Mouse (Mus musculus): ENCODE results near the gene Hand2. TPM values are rescaled to one million over a fixed set of nuclear protein-coding genes. Genes with fewer than 3 reads are reported as not detected.

Gene Hand2
- polyA plus RNA-seq, 1 experiment from 2014 or later = 12.0 TPM

DNA sequence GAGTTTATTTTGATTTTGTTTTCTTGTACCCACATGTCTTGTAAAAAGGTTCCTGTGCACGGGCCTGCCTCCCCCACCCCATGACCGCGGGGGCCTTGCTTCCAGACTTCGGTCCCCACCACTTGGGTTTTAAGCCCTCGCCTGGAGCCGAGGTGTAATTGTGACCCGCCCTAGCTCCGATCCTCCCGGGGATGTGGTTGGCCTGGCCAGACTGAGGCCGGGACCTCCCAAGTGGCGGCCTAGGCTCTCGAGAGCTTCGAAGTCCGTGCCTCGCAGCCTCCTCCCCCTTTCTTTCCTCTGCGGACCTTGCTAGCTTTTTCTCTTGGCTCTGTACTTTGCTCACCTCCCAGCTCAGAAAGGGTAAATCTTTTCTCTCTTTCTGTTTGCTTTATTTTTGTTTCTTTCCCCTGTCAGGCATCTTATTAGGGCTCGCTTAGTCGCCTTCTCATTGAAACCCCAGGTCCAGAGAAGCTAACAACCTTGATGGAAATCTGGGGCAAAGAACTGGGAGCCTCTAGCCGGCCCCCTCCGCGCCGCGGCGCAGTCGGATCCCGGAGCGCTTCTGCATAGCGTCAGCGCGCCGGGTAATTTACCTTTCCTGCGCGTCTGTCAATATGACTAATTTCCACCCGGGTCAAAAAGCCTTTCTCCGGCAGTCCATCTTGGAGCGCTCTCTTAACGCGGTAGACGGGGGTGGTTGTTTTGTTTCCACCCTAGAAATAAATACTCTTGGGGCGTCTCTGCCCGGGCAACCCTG, 13.2 kb downstream of the Hand2 start:
- Histone ChIP-seq H3K27ac (replicated peaks) (peak overlapping the region; percentile 99), H3K4me3 (peak overlapping the region; percentile 69), H3K9me3 (no peaks in the 10 kb centered on the region), H3K36me3 (peaks cover 2% of the 10 kb centered on the region; the same call in 1 of the 2 replicates), H3K9ac (peak overlapping the region; percentile 96), H3K4me1 (peaks cover 46% of the 10 kb centered on the region), H3K27me3 (replicated peaks) (no peaks in the 10 kb centered on the region), H3K4me2 (peak overlapping the region; percentile 92)
- no peak for ATAC-seq (ENCODE audit: extremely low read depth, insufficient number of reproducible peaks, low FRiP score, low TSS enrichment)
- WGBS = under 1% methylated on average over 41 of the region's 41 CpGs

DNA sequence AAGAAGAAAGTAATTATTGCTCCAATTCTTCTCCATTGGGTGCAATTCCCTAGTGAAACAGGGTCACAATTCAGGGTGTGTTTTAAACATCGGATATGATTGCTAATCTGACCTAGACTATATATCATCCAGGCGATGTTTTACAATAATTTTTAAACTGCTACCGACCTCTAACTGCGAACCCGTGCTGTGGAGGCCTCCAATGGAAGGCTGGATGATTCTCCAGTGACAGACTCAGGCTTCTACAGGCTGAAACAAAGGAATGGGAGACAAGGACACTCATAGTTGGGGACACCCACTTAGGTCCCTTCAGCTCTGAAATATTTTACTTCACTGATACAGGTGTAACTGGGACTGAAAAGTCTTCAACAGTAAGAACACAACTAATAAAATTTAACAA, 13.9 kb downstream of the Hand2 start:
- Histone ChIP-seq H3K4me3 (peak overlapping the region; percentile 69), H3K9ac (peak overlapping the region; percentile 96), H3K27me3 (replicated peaks) (no peaks in the 10 kb centered on the region), H3K4me2 (peak overlapping the region; percentile 92), H3K9me3 (no peaks in the 10 kb centered on the region), H3K36me3 (peaks cover 5% of the 10 kb centered on the region; the same call in 1 of the 2 replicates), H3K4me1 (peaks cover 46% of the 10 kb centered on the region), H3K27ac (replicated peaks) (peak overlapping the region; percentile 99)
- WGBS = 5% methylated on average over 5 of the region's 5 CpGs
- no peak for ATAC-seq (ENCODE audit: extremely low read depth, insufficient number of reproducible peaks, low FRiP score, low TSS enrichment)

DNA sequence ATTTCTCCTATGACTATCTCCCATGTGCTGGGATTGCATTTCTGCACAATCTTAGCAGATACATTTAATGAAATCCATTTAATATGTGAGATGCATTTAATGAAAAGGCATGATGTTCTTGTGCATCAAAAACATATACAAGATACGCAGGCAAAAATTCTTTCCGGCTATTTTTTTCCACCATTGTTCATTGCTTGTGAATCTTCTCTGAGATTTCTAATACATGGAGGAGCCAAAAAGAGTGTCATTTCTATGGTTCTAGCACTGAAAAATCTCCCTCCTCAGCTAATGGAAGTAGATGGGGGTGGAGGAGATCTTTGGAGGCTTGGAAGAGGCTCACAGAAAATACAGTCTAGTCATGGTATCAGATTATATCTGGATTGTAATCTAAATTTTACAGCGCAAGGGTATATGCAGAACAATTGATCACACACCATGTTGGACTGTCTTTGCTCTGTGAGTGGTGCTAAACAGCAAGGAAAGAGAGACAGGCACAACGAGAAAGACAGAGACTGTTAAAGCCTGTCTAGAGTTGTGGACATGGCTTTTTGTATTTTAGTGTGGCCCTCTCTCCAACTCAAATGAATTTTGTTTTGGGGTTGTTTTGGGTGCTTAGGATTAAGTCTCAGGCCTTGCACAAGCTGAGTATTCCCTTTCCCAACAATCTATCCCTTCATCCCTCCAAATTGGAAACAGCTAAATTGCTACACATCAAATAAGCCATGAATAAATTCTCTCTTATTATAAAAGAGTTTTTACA, 16.7 kb downstream of the Hand2 start:
- peak overlapping the region; percentile 92 for H3K4me2 ChIP-seq
- peaks cover 5% of the 10 kb centered on the region; the same call in 1 of the 2 replicates for H3K36me3 ChIP-seq
- H3K9me3 ChIP-seq = no peaks in the 10 kb centered on the region
- WGBS = 67% methylated on average over 4 of the region's 4 CpGs
- no peak for ATAC-seq (ENCODE audit: extremely low read depth, insufficient number of reproducible peaks, low FRiP score, low TSS enrichment)
- H3K27me3 ChIP-seq (replicated peaks) = no peaks in the 10 kb centered on the region; the same call in 1 of the 2 replicates
- H3K4me1 ChIP-seq = peaks cover 64% of the 10 kb centered on the region
- no peak overlapping the region for H3K4me3 ChIP-seq
- no peak overlapping the region for H3K27ac ChIP-seq (replicated peaks)
- no peak overlapping the region; the same call in 1 of the 2 replicates for H3K9ac ChIP-seq

DNA sequence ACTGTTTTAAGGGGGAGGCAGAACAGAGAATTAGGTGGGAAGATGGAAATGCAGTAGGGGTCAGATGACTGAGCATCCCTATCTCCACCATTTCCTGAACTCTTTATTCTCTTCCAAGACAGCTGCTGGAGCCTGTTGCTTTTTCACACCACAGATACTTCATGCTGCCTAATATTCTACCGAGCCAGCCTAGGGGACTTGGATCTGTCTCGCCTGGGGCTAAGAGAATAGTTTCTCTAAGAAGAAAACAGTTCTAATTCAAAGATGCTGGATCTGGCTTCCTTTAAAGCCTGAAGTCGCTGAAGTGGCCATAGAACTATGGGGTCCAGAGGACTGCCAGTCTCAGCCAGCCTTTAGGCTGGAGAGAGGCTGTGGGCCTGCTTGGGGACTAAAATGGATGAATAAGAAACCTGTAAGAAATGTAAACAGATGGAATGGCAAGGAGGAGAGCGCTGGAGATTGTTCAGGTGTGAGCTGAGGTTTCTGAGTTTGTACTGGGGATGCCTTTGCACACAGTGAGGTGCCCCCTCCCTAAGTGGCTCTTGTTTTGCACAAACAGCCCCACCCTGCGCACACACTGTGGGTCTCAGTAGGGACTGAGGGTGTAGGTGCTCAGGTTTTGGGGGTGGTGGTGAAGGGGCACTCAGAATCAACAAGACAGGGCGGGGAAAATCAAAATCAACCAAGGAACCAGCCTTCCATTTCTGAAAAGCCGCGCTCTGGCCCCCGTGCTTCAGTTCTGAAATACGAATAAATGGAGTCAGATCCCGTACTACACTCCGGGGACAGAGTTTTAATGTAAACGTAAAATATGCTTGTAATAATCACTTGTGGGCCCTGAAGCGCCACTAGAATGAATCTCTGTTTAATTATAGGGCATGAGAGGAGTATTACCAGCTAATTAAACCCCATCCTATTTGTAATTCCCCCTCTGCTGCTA, 19.2 kb downstream of the Hand2 start:
- H3K27me3 ChIP-seq (replicated peaks) = no peaks in the 10 kb centered on the region; the same call in 1 of the 2 replicates
- peak overlapping the region; percentile 77 for H3K4me2 ChIP-seq
- peaks cover 86% of the 10 kb centered on the region for H3K4me1 ChIP-seq
- peaks cover 10% of the 10 kb centered on the region; the same call in 1 of the 2 replicates for H3K36me3 ChIP-seq
- H3K9ac ChIP-seq = peak overlapping the region; percentile 88
- no peaks in the 10 kb centered on the region for H3K9me3 ChIP-seq
- no peak for ATAC-seq (ENCODE audit: extremely low read depth, insufficient number of reproducible peaks, low FRiP score, low TSS enrichment)
- H3K4me3 ChIP-seq = peak overlapping the region; percentile 61
- H3K27ac ChIP-seq (replicated peaks) = peak overlapping the region; percentile 84
- 43% methylated on average over 14 of the region's 14 CpGs for WGBS

DNA sequence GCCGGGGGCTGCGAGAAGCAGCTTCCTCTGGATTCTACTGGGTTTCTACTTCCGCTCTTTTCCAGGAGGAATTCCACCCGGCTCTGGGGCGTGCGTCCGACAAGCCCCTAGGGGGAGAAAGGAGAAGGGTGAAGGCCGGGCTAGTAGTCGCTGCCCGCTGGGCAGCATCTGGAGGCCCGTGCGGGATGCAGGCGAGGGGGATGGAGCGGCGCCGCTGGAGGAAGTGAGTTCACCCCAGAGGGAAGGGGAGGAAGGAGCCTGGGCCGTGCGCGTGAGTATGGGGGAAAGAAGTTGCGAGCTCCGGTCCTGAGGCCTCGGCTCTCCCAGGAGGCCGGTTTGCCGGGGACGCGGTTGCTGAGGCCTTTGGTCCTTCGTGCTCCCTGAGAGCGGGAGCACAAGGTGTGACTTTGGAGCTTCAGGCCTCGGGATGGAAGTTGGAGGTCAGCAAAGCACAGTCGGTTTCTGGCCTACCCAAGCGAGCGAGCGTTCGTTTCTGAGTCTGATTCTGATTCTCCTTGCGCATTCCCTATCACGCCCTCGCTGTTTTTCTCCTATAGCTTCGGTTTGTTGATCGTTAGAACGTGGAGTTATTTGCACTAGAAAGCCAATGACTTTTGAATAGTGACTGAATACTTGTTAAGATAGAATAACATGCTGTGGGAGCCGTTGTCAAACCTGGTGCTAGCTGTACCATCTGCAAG, 20.2 kb downstream of the Hand2 start:
- H3K4me3 ChIP-seq = peak overlapping the region; percentile 61
- H3K27me3 ChIP-seq (replicated peaks) = no peaks in the 10 kb centered on the region; the same call in 1 of the 2 replicates
- H3K27ac ChIP-seq (replicated peaks) = peak overlapping the region; percentile 84
- ATAC-seq (ENCODE audit: extremely low read depth, insufficient number of reproducible peaks, low FRiP score, low TSS enrichment) = no peak
- H3K4me2 ChIP-seq = peak overlapping the region; percentile 77
- H3K9ac ChIP-seq = peak overlapping the region; percentile 88
- H3K9me3 ChIP-seq = no peaks in the 10 kb centered on the region
- H3K4me1 ChIP-seq = peaks cover 85% of the 10 kb centered on the region
- 5% methylated on average over 41 of the region's 41 CpGs for WGBS
- peaks cover 11% of the 10 kb centered on the region for H3K36me3 ChIP-seq

DNA sequence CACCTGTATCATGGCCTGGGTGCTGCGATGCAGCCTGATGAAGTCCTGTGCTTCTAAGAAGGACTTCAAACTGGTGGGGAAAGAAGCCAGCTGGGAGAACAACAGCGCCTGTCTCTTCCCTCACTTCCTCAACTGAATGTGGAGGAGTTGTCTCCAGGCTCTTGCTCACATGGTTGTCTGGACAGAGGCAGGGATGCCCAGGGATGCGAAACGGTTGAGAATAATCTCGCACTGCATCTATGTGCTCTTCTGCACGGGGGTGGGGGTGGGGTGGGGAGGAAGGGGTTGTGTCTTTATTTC, 20.7 kb downstream of the Hand2 start:
- Histone ChIP-seq H3K4me1 (peaks cover 85% of the 10 kb centered on the region), H3K27ac (replicated peaks) (peak overlapping the region; percentile 84), H3K4me3 (peak overlapping the region; percentile 61), H3K36me3 (peaks cover 16% of the 10 kb centered on the region), H3K9ac (peak overlapping the region; percentile 88), H3K27me3 (replicated peaks) (no peaks in the 10 kb centered on the region; the same call in 1 of the 2 replicates), H3K9me3 (no peaks in the 10 kb centered on the region), H3K4me2 (peak overlapping the region; percentile 77)
- no peak for ATAC-seq (ENCODE audit: extremely low read depth, insufficient number of reproducible peaks, low FRiP score, low TSS enrichment)
- WGBS = 15% methylated on average over 6 of the region's 6 CpGs

DNA sequence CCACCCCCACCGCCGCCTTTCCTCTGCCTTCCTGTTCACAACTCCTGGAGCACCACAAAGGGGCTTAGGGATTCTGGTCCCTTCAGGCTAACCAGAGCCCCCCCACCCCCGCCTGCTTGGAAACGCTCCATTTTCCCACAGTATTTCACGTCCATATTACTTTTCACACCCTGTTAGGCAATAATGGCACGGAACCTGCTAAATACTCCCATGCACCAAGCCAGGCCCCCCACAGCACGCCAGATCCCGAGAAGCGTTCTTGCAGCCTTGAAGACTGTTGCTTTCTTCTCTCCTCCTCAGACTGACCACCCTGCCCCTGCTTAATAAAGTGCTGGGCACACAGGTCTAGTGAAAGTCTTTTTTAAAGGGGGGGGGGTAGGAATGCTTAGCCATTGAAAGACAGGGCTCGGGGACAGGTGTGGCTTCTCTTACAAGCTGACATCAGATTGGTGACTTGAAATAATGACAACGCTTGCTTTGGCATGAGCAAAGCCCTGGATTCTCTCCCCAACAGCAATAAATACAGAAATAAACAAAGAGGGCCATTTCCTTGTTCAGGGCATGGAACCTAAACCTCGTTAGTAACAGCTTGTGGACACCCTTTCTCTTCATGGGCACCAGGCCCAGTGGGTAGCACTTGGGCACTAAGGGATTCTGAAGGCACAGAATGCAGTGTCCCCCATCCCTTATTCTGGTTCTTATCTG, 21.8 kb downstream of the Hand2 start:
- no peaks in the 10 kb centered on the region for H3K9me3 ChIP-seq
- peak overlapping the region; percentile 88; the same call in 1 of the 2 replicates for H3K9ac ChIP-seq
- H3K36me3 ChIP-seq = peaks cover 22% of the 10 kb centered on the region
- no peak for ATAC-seq (ENCODE audit: extremely low read depth, insufficient number of reproducible peaks, low FRiP score, low TSS enrichment)
- peaks cover 78% of the 10 kb centered on the region for H3K4me1 ChIP-seq
- WGBS = 50% methylated on average over 10 of the region's 12 CpGs
- no peak overlapping the region for H3K27ac ChIP-seq (replicated peaks)
- no peaks in the 10 kb centered on the region; the same call in 1 of the 2 replicates for H3K27me3 ChIP-seq (replicated peaks)
- peak overlapping the region; percentile 77; the same call in 1 of the 2 replicates for H3K4me2 ChIP-seq
- no peak overlapping the region for H3K4me3 ChIP-seq

DNA sequence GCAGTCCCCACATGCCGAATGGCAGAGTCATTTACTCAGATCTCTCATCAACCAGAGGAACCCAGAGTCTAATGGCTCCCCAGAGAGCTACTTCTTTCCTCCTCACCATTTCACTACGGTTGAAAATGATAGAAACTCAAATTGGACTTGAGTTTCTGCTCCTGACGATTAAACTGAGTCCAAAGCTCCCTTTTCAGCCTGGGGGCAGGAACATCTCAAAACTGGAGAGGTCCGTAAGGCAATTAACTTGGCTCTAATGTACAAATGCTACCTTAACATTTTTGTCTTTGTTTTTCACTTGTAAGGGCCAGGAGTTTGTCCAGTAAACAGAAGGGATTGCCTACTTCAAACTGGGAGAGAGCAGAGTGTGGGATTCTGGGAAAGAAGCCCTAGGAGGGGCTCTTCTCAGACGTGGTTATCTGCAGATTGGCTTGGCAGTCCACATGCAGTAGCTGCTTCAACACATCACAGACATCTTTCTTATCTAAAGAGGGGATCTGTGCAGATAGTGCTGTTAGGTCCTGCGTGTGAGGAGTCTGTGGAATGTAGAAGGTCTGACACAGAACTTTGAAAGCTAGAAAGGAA, 23.0 kb downstream of the Hand2 start:
- Histone ChIP-seq H3K27ac (replicated peaks) (no peak overlapping the region; the same call in 1 of the 2 replicates), H3K27me3 (replicated peaks) (peaks cover 5% of the 10 kb centered on the region; the same call in 1 of the 2 replicates), H3K9me3 (no peaks in the 10 kb centered on the region), H3K9ac (no peak overlapping the region), H3K4me2 (no peak overlapping the region), H3K4me1 (peaks cover 85% of the 10 kb centered on the region), H3K36me3 (peaks cover 21% of the 10 kb centered on the region), H3K4me3 (no peak overlapping the region)
- ATAC-seq (ENCODE audit: extremely low read depth, insufficient number of reproducible peaks, low FRiP score, low TSS enrichment) = no peak
- 31% methylated on average over 6 of the region's 6 CpGs for WGBS

DNA sequence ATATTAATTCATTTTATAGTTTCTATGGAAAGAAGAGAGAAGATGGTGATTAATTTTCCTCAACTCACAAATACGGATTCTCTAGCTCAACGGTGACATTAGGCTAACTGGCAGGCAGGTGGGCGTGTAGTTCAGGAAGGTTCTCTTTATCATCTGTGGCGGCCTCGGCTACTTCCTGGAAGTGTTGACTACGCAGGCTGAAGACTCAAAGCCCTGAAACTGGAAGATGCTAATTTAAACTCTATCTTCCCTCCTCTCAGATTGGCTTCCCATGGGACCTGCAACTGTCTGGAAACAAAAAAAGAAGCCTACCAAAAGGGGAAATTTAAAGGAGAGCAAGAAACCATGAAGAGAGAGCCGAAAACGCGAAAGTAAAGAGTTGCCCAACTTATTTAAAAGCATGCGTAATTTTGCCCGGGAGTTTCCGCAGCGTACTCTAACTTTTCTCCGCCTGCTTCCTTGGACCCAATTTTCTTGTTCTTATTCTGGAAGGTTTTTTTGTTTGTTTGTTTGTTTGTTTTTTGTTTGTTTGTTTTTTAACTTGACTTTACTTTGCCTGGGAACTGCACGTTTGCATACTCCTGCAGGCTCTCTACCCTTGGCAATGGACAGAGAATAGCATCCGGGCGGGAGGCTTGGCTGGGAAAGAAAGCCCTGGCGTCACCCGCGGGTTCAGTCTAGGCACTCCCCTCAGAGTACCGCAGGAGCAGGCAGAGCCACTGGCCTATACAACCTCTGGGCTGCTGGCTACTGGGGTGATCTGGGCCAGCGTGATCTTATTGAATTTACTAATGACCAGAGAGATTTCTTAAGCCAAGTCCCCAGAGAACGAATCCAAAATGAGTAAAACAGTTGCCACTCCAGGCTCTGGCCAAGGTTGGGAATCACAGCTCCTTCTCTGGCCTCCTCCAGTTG, 24.4 kb downstream of the Hand2 start:
- peaks cover 17% of the 10 kb centered on the region for H3K36me3 ChIP-seq
- no peak for ATAC-seq (ENCODE audit: extremely low read depth, insufficient number of reproducible peaks, low FRiP score, low TSS enrichment)
- H3K4me1 ChIP-seq = peaks cover 86% of the 10 kb centered on the region
- peak overlapping the region; percentile 28; the same call in 1 of the 2 replicates for H3K9ac ChIP-seq
- H3K27ac ChIP-seq (replicated peaks) = 0 out of 2 replicates have a peak overlapping the region, but pooled peaks have one; percentile 5
- 0 out of 2 replicates have a peak overlapping the region, but pooled peaks have one; percentile 7 for H3K4me2 ChIP-seq
- peaks cover 9% of the 10 kb centered on the region; the same call in 1 of the 2 replicates for H3K27me3 ChIP-seq (replicated peaks)
- no peaks in the 10 kb centered on the region for H3K9me3 ChIP-seq
- no peak overlapping the region for H3K4me3 ChIP-seq
- 29% methylated on average over 23 of the region's 23 CpGs for WGBS

Measured in heart, embryonic 13.5 days (tissue).